Mouse (Mus musculus): Measurements from ENCODE around the gene Spout1. TPM values are rescaled to one million over a fixed set of nuclear protein-coding genes. Genes with fewer than 3 reads are reported as not detected.

Spout1 gene
- polyA plus RNA-seq, 1 experiment from 2014 or later, result 67.3 TPM

- H3K4me3 ChIP-seq (ENCODE audit: low read depth, low read length), result peak within 1 kb of the TSS; percentile 79
- no peaks in the 10 kb centered on the region for H3K9me3 ChIP-seq (replicated peaks; ENCODE audit: control insufficient read depth, low read length, poor library complexity, severe bottlenecking)
- H3K9ac ChIP-seq (ENCODE audit: low read depth, low read length), result peak within 1 kb of the TSS; percentile 74
- 0% methylated on average over 44 of the region's 44 CpGs for WGBS
- H3K4me2 ChIP-seq (ENCODE audit: low read length), result peak within 1 kb of the TSS; percentile 79
- H3K27me3 ChIP-seq (ENCODE audit: control insufficient read depth, insufficient read depth, low read depth, low read length), result no peaks in the 10 kb centered on the region
- peak; percentile 99 for ATAC-seq
- peak within 1 kb of the TSS; percentile 83 for H3K27ac ChIP-seq (ENCODE audit: low read length)
- H3K4me1 ChIP-seq (ENCODE audit: control insufficient read depth, insufficient read depth, low read length), result peaks cover 14% of the 10 kb centered on the region
- no peaks in the 10 kb centered on the region for H3K36me3 ChIP-seq (ENCODE audit: control insufficient read depth, insufficient read depth, low read length)
These were observed 27.5 kb upstream of the Spout1 start, which contains the start of gene Kyat1 for GRCm38 (mm10) chr2:30205629-30206357. TSS of gene Kyat1 (minus strand) at chr2:30205847.

- no peaks in the 10 kb centered on the region for H3K36me3 ChIP-seq (ENCODE audit: control insufficient read depth, insufficient read depth, low read length)
- peak overlapping the region; percentile 74 for H3K9ac ChIP-seq (ENCODE audit: low read depth, low read length)
- H3K4me1 ChIP-seq (ENCODE audit: control insufficient read depth, insufficient read depth, low read length), result peaks cover 14% of the 10 kb centered on the region
- peak overlapping the region; percentile 79 for H3K4me3 ChIP-seq (ENCODE audit: low read depth, low read length)
- peak; percentile 57 for ATAC-seq
- H3K27me3 ChIP-seq (ENCODE audit: control insufficient read depth, insufficient read depth, low read depth, low read length), result no peaks in the 10 kb centered on the region
- H3K9me3 ChIP-seq (replicated peaks; ENCODE audit: control insufficient read depth, low read length, poor library complexity, severe bottlenecking), result no peaks in the 10 kb centered on the region
- peak overlapping the region; percentile 79 for H3K4me2 ChIP-seq (ENCODE audit: low read length)
- peak overlapping the region; percentile 83 for H3K27ac ChIP-seq (ENCODE audit: low read length)
- under 1% methylated on average over 13 of the region's 13 CpGs for WGBS
These were observed 27.0 kb upstream of the Spout1 start for GRCm38 (mm10) chr2:30205255-30205628.

GRCm38 (mm10) chr2:30203439-30203838, 25.2 kb upstream of the Spout1 start:
- H3K9me3 ChIP-seq (replicated peaks; ENCODE audit: control insufficient read depth, low read length, poor library complexity, severe bottlenecking), result no peaks in the 10 kb centered on the region
- no peak for ATAC-seq
- 80% methylated on average over 7 of the region's 7 CpGs for WGBS
- H3K27me3 ChIP-seq (ENCODE audit: control insufficient read depth, insufficient read depth, low read depth, low read length), result no peaks in the 10 kb centered on the region
- H3K27ac ChIP-seq (ENCODE audit: low read length), result no peak overlapping the region
- H3K4me1 ChIP-seq (ENCODE audit: control insufficient read depth, insufficient read depth, low read length), result peaks cover 14% of the 10 kb centered on the region
- H3K4me3 ChIP-seq (ENCODE audit: low read depth, low read length), result no peak overlapping the region
- no peaks in the 10 kb centered on the region for H3K36me3 ChIP-seq (ENCODE audit: control insufficient read depth, insufficient read depth, low read length)
- H3K9ac ChIP-seq (ENCODE audit: low read depth, low read length), result no peak overlapping the region
- H3K4me2 ChIP-seq (ENCODE audit: low read length), result no peak overlapping the region

GRCm38 (mm10) chr2:30200388-30200925, 22.2 kb upstream of the Spout1 start:
- no peaks in the 10 kb centered on the region for H3K36me3 ChIP-seq (ENCODE audit: control insufficient read depth, insufficient read depth, low read length)
- H3K9ac ChIP-seq (ENCODE audit: low read depth, low read length), result no peak overlapping the region
- H3K27ac ChIP-seq (ENCODE audit: low read length), result no peak overlapping the region
- H3K27me3 ChIP-seq (ENCODE audit: control insufficient read depth, insufficient read depth, low read depth, low read length), result no peaks in the 10 kb centered on the region
- H3K4me3 ChIP-seq (ENCODE audit: low read depth, low read length), result no peak overlapping the region
- no peak overlapping the region for H3K4me2 ChIP-seq (ENCODE audit: low read length)
- peaks cover 6% of the 10 kb centered on the region for H3K4me1 ChIP-seq (ENCODE audit: control insufficient read depth, insufficient read depth, low read length)
- 89% methylated on average over 5 of the region's 5 CpGs for WGBS
- no peaks in the 10 kb centered on the region for H3K9me3 ChIP-seq (replicated peaks; ENCODE audit: control insufficient read depth, low read length, poor library complexity, severe bottlenecking)
- no peak for ATAC-seq

- ATAC-seq, result no peak
- no peak overlapping the region for H3K27ac ChIP-seq (ENCODE audit: low read length)
- no peaks in the 10 kb centered on the region for H3K36me3 ChIP-seq (ENCODE audit: control insufficient read depth, insufficient read depth, low read length)
- H3K4me2 ChIP-seq (ENCODE audit: low read length), result no peak overlapping the region
- no peaks in the 10 kb centered on the region for H3K9me3 ChIP-seq (replicated peaks; ENCODE audit: control insufficient read depth, low read length, poor library complexity, severe bottlenecking)
- H3K4me3 ChIP-seq (ENCODE audit: low read depth, low read length), result no peak overlapping the region
- no peaks in the 10 kb centered on the region for H3K27me3 ChIP-seq (ENCODE audit: control insufficient read depth, insufficient read depth, low read depth, low read length)
- 71% methylated on average over 1 of the region's 1 CpGs for WGBS
- H3K9ac ChIP-seq (ENCODE audit: low read depth, low read length), result no peak overlapping the region
- H3K4me1 ChIP-seq (ENCODE audit: control insufficient read depth, insufficient read depth, low read length), result peaks cover 6% of the 10 kb centered on the region
These were observed 21.7 kb upstream of the Spout1 start for GRCm38 (mm10) chr2:30199984-30200383.

GRCm38 (mm10) chr2:30198021-30198420, 19.8 kb upstream of the Spout1 start:
- Histone ChIP-seq H3K9ac (ENCODE audit: low read depth, low read length) (no peak overlapping the region), H3K36me3 (ENCODE audit: control insufficient read depth, insufficient read depth, low read length) (no peaks in the 10 kb centered on the region), H3K27me3 (ENCODE audit: control insufficient read depth, insufficient read depth, low read depth, low read length) (no peaks in the 10 kb centered on the region), H3K4me1 (ENCODE audit: control insufficient read depth, insufficient read depth, low read length) (no peaks in the 10 kb centered on the region), H3K4me2 (ENCODE audit: low read length) (no peak overlapping the region), H3K9me3 (replicated peaks; ENCODE audit: control insufficient read depth, low read length, poor library complexity, severe bottlenecking) (no peaks in the 10 kb centered on the region), H3K27ac (ENCODE audit: low read length) (no peak overlapping the region), H3K4me3 (ENCODE audit: low read depth, low read length) (no peak overlapping the region)
- 59% methylated on average over 4 of the region's 4 CpGs for WGBS
- no peak for ATAC-seq

- Histone ChIP-seq H3K36me3 (ENCODE audit: control insufficient read depth, insufficient read depth, low read length) (no peaks in the 10 kb centered on the region), H3K4me1 (ENCODE audit: control insufficient read depth, insufficient read depth, low read length) (no peaks in the 10 kb centered on the region), H3K9me3 (replicated peaks; ENCODE audit: control insufficient read depth, low read length, poor library complexity, severe bottlenecking) (no peaks in the 10 kb centered on the region), H3K4me2 (ENCODE audit: low read length) (no peak overlapping the region), H3K27ac (ENCODE audit: low read length) (no peak overlapping the region), H3K9ac (ENCODE audit: low read depth, low read length) (no peak overlapping the region), H3K27me3 (ENCODE audit: control insufficient read depth, insufficient read depth, low read depth, low read length) (no peaks in the 10 kb centered on the region), H3K4me3 (ENCODE audit: low read depth, low read length) (no peak overlapping the region)
- WGBS, result 74% methylated on average over 3 of the region's 3 CpGs
- ATAC-seq, result no peak
These were observed 16.4 kb upstream of the Spout1 start for GRCm38 (mm10) chr2:30194656-30195055.

GRCm38 (mm10) chr2:30191790-30192580, 13.7 kb upstream of the Spout1 start:
- no peak overlapping the region for H3K4me3 ChIP-seq (ENCODE audit: low read depth, low read length)
- H3K27me3 ChIP-seq (ENCODE audit: control insufficient read depth, insufficient read depth, low read depth, low read length), result no peaks in the 10 kb centered on the region
- WGBS, result 89% methylated on average over 12 of the region's 12 CpGs
- no peaks in the 10 kb centered on the region for H3K4me1 ChIP-seq (ENCODE audit: control insufficient read depth, insufficient read depth, low read length)
- no peaks in the 10 kb centered on the region for H3K36me3 ChIP-seq (ENCODE audit: control insufficient read depth, insufficient read depth, low read length)
- no peak overlapping the region for H3K27ac ChIP-seq (ENCODE audit: low read length)
- ATAC-seq, result no peak
- no peaks in the 10 kb centered on the region for H3K9me3 ChIP-seq (replicated peaks; ENCODE audit: control insufficient read depth, low read length, poor library complexity, severe bottlenecking)
- H3K9ac ChIP-seq (ENCODE audit: low read depth, low read length), result no peak overlapping the region
- no peak overlapping the region for H3K4me2 ChIP-seq (ENCODE audit: low read length)

- no peaks in the 10 kb centered on the region for H3K4me1 ChIP-seq (ENCODE audit: control insufficient read depth, insufficient read depth, low read length)
- H3K27me3 ChIP-seq (ENCODE audit: control insufficient read depth, insufficient read depth, low read depth, low read length), result no peaks in the 10 kb centered on the region
- no peak overlapping the region for H3K4me2 ChIP-seq (ENCODE audit: low read length)
- no peak overlapping the region for H3K9ac ChIP-seq (ENCODE audit: low read depth, low read length)
- WGBS, result 85% methylated on average over 3 of the region's 3 CpGs
- H3K9me3 ChIP-seq (replicated peaks; ENCODE audit: control insufficient read depth, low read length, poor library complexity, severe bottlenecking), result no peaks in the 10 kb centered on the region
- ATAC-seq, result no peak
- H3K4me3 ChIP-seq (ENCODE audit: low read depth, low read length), result no peak overlapping the region
- H3K36me3 ChIP-seq (ENCODE audit: control insufficient read depth, insufficient read depth, low read length), result no peaks in the 10 kb centered on the region; the same call in 1 of the 2 replicates
- no peak overlapping the region for H3K27ac ChIP-seq (ENCODE audit: low read length)
These were observed 7.4 kb upstream of the Spout1 start for GRCm38 (mm10) chr2:30185681-30186080.
